Mouse (Mus musculus) cortical plate, adult 2 months (tissue): ENCODE results near the gene Phf21b. TPM values are rescaled to one million over a fixed set of nuclear protein-coding genes. Genes with fewer than 3 reads are reported as not detected.

Experiments used
- H3K27ac ChIP-seq: fragments of 200-500 bp; 2 replicates; pipeline ENCODE4 v1.5.1; 2012; ENCODE audit warnings: low read length, control low read depth, inconsistent platforms; ENCODE audit not compliant: insufficient read depth
- H3K4me1 ChIP-seq: fragments of 200-500 bp; 2 replicates; pipeline ENCODE4 v1.6.1; 2011; ENCODE audit warnings: low read length; ENCODE audit not compliant: control insufficient read depth, insufficient read depth
- H3K4me3 ChIP-seq: fragments of 200-500 bp; 2 replicates; pipeline ENCODE4 v1.5.1; 2011; ENCODE audit warnings: mild to moderate bottlenecking, low read length, control low read depth; ENCODE audit not compliant: insufficient read depth
- CTCF ChIP-seq: fragments of 200-500 bp; IDR thresholded peaks from 2 replicates; pipeline ENCODE4 v1.5.1; 2011; ENCODE audit warnings: mild to moderate bottlenecking, control low read depth, low read length; ENCODE audit not compliant: insufficient read depth; ENCODE audit errors: extremely low read depth
- POLR2A ChIP-seq: fragments of 200-500 bp; IDR thresholded peaks from 2 replicates; pipeline ENCODE4 v1.6.1; 2011; ENCODE audit warnings: mild to moderate bottlenecking, low read length, control low read depth; ENCODE audit not compliant: insufficient read depth; ENCODE audit errors: extremely low read depth
- polyA plus RNA-seq: library from polyadenylated mRNA; depleted of rRNA; stranded (reverse); fragments of >200 nt; gene quantifications from 2 replicates; pipeline ENCODE4 v1.2.3, GENCODE M21; 2012

The Phf21b gene
- polyA plus RNA-seq, 1 experiment: 22.9 TPM

- H3K27ac ChIP-seq: no peak overlapping the region
- H3K4me3 ChIP-seq: no peak overlapping the region
- TF ChIP-seq CTCF: peak; percentile 10; the same call in 1 of the 2 replicates
- no peak for TF ChIP-seq POLR2A
- no peaks in the 10 kb centered on the region; the same call in 1 of the 2 replicates for H3K4me1 ChIP-seq
These were observed 5.5 kb downstream of the Phf21b start for GRCm38 (mm10) chr15:84850321-84850720.

- TF ChIP-seq CTCF: no peak
- no peak for TF ChIP-seq POLR2A
- H3K27ac ChIP-seq: no peak overlapping the region
- H3K4me1 ChIP-seq: peaks cover 1% of the 10 kb centered on the region; the same call in 1 of the 2 replicates
- H3K4me3 ChIP-seq: no peak overlapping the region
These were observed 9.6 kb downstream of the Phf21b start for GRCm38 (mm10) chr15:84846216-84846615.

GRCm38 (mm10) chr15:84844831-84845230 is 11.0 kb downstream of the Phf21b start:
- Histone ChIP-seq H3K4me1 (peaks cover 1% of the 10 kb centered on the region; the same call in 1 of the 2 replicates), H3K4me3 (no peak overlapping the region), H3K27ac (no peak overlapping the region)
- TF ChIP-seq POLR2A (no peak), CTCF (no peak)

GRCm38 (mm10) chr15:84843034-84843433 is 12.8 kb downstream of the Phf21b start:
- Histone ChIP-seq H3K4me3 (no peak overlapping the region), H3K27ac (no peak overlapping the region), H3K4me1 (peaks cover 1% of the 10 kb centered on the region; the same call in 1 of the 2 replicates)
- TF ChIP-seq POLR2A (no peak), CTCF (no peak)

- no peak overlapping the region for H3K27ac ChIP-seq
These were observed 13.7 kb downstream of the Phf21b start for GRCm38 (mm10) chr15:84841925-84842821.

GRCm38 (mm10) chr15:84840560-84840959 is 15.3 kb downstream of the Phf21b start:
- Histone ChIP-seq H3K4me3 (no peak overlapping the region), H3K4me1 (peaks cover 1% of the 10 kb centered on the region; the same call in 1 of the 2 replicates), H3K27ac (no peak overlapping the region)
- no peak for TF ChIP-seq POLR2A
- no peak for TF ChIP-seq CTCF

More at GRCm38 (mm10) chr15:84841925-84842821, 13.7 kb downstream of the Phf21b start:
- Histone ChIP-seq H3K4me3 (no peak overlapping the region), H3K4me1 (peaks cover 1% of the 10 kb centered on the region; the same call in 1 of the 2 replicates)
- TF ChIP-seq POLR2A: no peak
- no peak for TF ChIP-seq CTCF

GRCm38 (mm10) chr15:84839521-84839920 is 16.3 kb downstream of the Phf21b start:
- Histone ChIP-seq H3K27ac (no peak overlapping the region), H3K4me1 (peaks cover 1% of the 10 kb centered on the region; the same call in 1 of the 2 replicates)

GRCm38 (mm10) chr15:84837896-84838295 is 18.0 kb downstream of the Phf21b start:
- Histone ChIP-seq H3K4me1 (no peaks in the 10 kb centered on the region), H3K27ac (no peak overlapping the region), H3K4me3 (no peak overlapping the region)
- no peak for TF ChIP-seq CTCF
- no peak for TF ChIP-seq POLR2A

More at GRCm38 (mm10) chr15:84839521-84839920, 16.3 kb downstream of the Phf21b start:
- TF ChIP-seq CTCF (no peak), POLR2A (no peak)
- no peak overlapping the region for H3K4me3 ChIP-seq

GRCm38 (mm10) chr15:84829416-84829815 is 26.4 kb downstream of the Phf21b start:
- no peak overlapping the region for H3K4me3 ChIP-seq
- no peak overlapping the region for H3K27ac ChIP-seq
- H3K4me1 ChIP-seq: no peaks in the 10 kb centered on the region
- TF ChIP-seq POLR2A: no peak
- peak; percentile 36; the same call in 1 of the 2 replicates for TF ChIP-seq CTCF
